Mouse (Mus musculus) G1E (cell line): ENCODE results near the gene Nudt11.

Source experiments
- CTCF ChIP-seq: IDR thresholded peaks from 2 replicates; pipeline ENCODE4 v1.5.1; 2012; ENCODE audit warnings: low read depth, low read length, inconsistent platforms, mixed read lengths
- GATA1 ChIP-seq: IDR thresholded peaks from 2 replicates; pipeline ENCODE4 v1.6.1; 2012; ENCODE audit warnings: borderline replicate concordance, low read length, inconsistent platforms, mixed read lengths
- GATA2 ChIP-seq: IDR thresholded peaks from 2 replicates; pipeline ENCODE4 v1.6.1; 2012; ENCODE audit warnings: low read depth, low read length, inconsistent platforms, borderline replicate concordance
- POLR2AphosphoS5 ChIP-seq: IDR thresholded peaks from 2 replicates; pipeline ENCODE4 v1.6.1; 2012; ENCODE audit warnings: low read depth, low read length, inconsistent platforms; ENCODE audit not compliant: insufficient replicate concordance

GRCm38 (mm10) chrX:6082954-6083680 lies 35.9 kb downstream of the Nudt11 start, which contains the start of gene AU022751:
- TF ChIP-seq CTCF (no peak), POLR2AphosphoS5 (no peak), GATA1 (no peak), GATA2 (no peak)
